Mouse (Mus musculus) heart, embryonic 15.5 days (tissue): ENCODE measurements around the gene Mcm6. TPM values are rescaled to one million over a fixed set of nuclear protein-coding genes. Genes with fewer than 3 reads are reported as not detected.

Experiments
- ATAC-seq: fragments of 200-750 bp; cut with Nextera tagmentation; replicated peaks from 2 replicates; pipeline ENCODE4 v1.8.0; 2017; ENCODE audit warnings: low read depth, moderate TSS enrichment; ENCODE audit not compliant: insufficient number of reproducible peaks, insufficient read depth, low FRiP score
- H3K27ac ChIP-seq: fragments of 300-500 bp; sonication (generic); 2 replicates; pipeline ENCODE4 v1.5.1; 2015; ENCODE audit warnings: mild to moderate bottlenecking, inconsistent platforms
- H3K27me3 ChIP-seq: fragments of 300-500 bp; sonication (generic); 2 replicates; pipeline ENCODE4 v1.6.1; 2015; ENCODE audit warnings: inconsistent platforms
- H3K36me3 ChIP-seq: fragments of 300-500 bp; sonication (generic); 2 replicates; pipeline ENCODE4 v1.6.1; 2015; ENCODE audit warnings: mild to moderate bottlenecking, inconsistent platforms
- H3K4me1 ChIP-seq: fragments of 300-500 bp; sonication (generic); replicated peaks from 2 replicates; pipeline ENCODE4 v1.6.1; 2015; ENCODE audit warnings: inconsistent platforms
- H3K4me2 ChIP-seq: fragments of 300-500 bp; sonication (generic); 2 replicates; pipeline ENCODE4 v1.6.1; 2015; ENCODE audit warnings: inconsistent platforms, mild to moderate bottlenecking, moderate library complexity
- H3K4me3 ChIP-seq: fragments of 300-500 bp; sonication (generic); 2 replicates; pipeline ENCODE4 v1.5.1; 2015; ENCODE audit warnings: mild to moderate bottlenecking, inconsistent platforms
- H3K9ac ChIP-seq: fragments of 300-500 bp; sonication (generic); 2 replicates; pipeline ENCODE4 v1.6.1; 2015; ENCODE audit warnings: mild to moderate bottlenecking, inconsistent platforms
- H3K9me3 ChIP-seq: fragments of 300-500 bp; sonication (generic); replicated peaks from 2 replicates; pipeline ENCODE4 v1.6.1; 2016; ENCODE audit warnings: inconsistent platforms
- WGBS: fragments of 180-500 bp; shearing (Covaris S2); methylation state at CpG from one replicate; pipeline ENCODE4 v1.1.7; 2015; ENCODE audit warnings: mixed read lengths; 5-methylcytosine and 5-hydroxymethylcytosine counted together
- polyA plus RNA-seq: library from polyadenylated mRNA; unstranded; fragments of >200 nt; fragmentation: Nextera tagmentation; extraction: Ambion mirVana; gene quantifications from 2 replicates; pipeline ENCODE4 v1.2.1, GENCODE M21; 2015

Mcm6 gene
- polyA plus RNA-seq, 1 experiment from 2014 or later, result 118 TPM

- WGBS, result 71% methylated on average over 9 of the region's 9 CpGs
- Histone ChIP-seq H3K9me3 (no peaks in the 10 kb centered on the region), H3K4me3 (no peak overlapping the region), H3K9ac (no peak overlapping the region), H3K27me3 (no peaks in the 10 kb centered on the region), H3K36me3 (peaks cover 7% of the 10 kb centered on the region), H3K4me2 (no peak overlapping the region), H3K4me1 (no peaks in the 10 kb centered on the region), H3K27ac (no peak overlapping the region)
- no peak for ATAC-seq
Observed at GRCm38 (mm10) chr1:128285136-128285535, 74.3 kb downstream of the Mcm6 start.

- ATAC-seq, result no peak
- WGBS, result 78% methylated on average over 8 of the region's 8 CpGs
- Histone ChIP-seq H3K36me3 (peaks cover 16% of the 10 kb centered on the region), H3K27ac (no peak overlapping the region), H3K9ac (no peak overlapping the region), H3K27me3 (no peaks in the 10 kb centered on the region), H3K4me3 (no peak overlapping the region), H3K9me3 (no peaks in the 10 kb centered on the region), H3K4me2 (no peak overlapping the region), H3K4me1 (no peaks in the 10 kb centered on the region)
Observed at GRCm38 (mm10) chr1:128284157-128284690, 75.2 kb downstream of the Mcm6 start.

GRCm38 (mm10) chr1:128282924-128283323 is 76.5 kb downstream of the Mcm6 start:
- ATAC-seq, result no peak
- H3K9ac ChIP-seq, result no peak overlapping the region
- 96% methylated on average over 3 of the region's 3 CpGs for WGBS
- no peak overlapping the region for H3K4me2 ChIP-seq
- no peak overlapping the region for H3K4me3 ChIP-seq
- H3K36me3 ChIP-seq, result peaks cover 29% of the 10 kb centered on the region
- H3K27ac ChIP-seq, result no peak overlapping the region
- no peaks in the 10 kb centered on the region for H3K4me1 ChIP-seq
- no peaks in the 10 kb centered on the region for H3K27me3 ChIP-seq
- no peaks in the 10 kb centered on the region for H3K9me3 ChIP-seq

GRCm38 (mm10) chr1:128281753-128282152 is 77.7 kb downstream of the Mcm6 start:
- Histone ChIP-seq H3K9me3 (no peaks in the 10 kb centered on the region), H3K9ac (no peak overlapping the region), H3K4me3 (no peak overlapping the region), H3K4me2 (no peak overlapping the region), H3K27ac (no peak overlapping the region), H3K27me3 (no peaks in the 10 kb centered on the region), H3K36me3 (peaks cover 40% of the 10 kb centered on the region), H3K4me1 (no peaks in the 10 kb centered on the region)
- WGBS, result 94% methylated on average over 3 of the region's 3 CpGs
- ATAC-seq, result no peak

Other genes with a start within 250 kb of the Mcm6 start
- 55.0 and 57.6 TPM in 2 replicates for gene Ubxn4, start 115.7 kb downstream of the Mcm6 start, polyA plus RNA-seq
- gene Lct, start 31.3 kb downstream of the Mcm6 start, polyA plus RNA-seq, result 0.03 and 0.08 TPM in 2 replicates
- gene Dars, start 57.7 kb upstream of the Mcm6 start, polyA plus RNA-seq, result 96.1 and 99.2 TPM in 2 replicates
- 2.2 and 3.5 TPM in 2 replicates for gene Cxcr4, start 232.6 kb upstream of the Mcm6 start, polyA plus RNA-seq